Mouse (Mus musculus) bone marrow macrophage, adult 2 months (primary cell): ENCODE data around the gene Ier5l.

ENCODE experiments used
- CTCF ChIP-seq: IDR thresholded peaks from 2 replicates; pipeline ENCODE4 v1.5.1; 2012; ENCODE audit warnings: low read depth, mild to moderate bottlenecking, low read length, moderate library complexity
- POLR2A ChIP-seq: IDR thresholded peaks from 2 replicates; pipeline ENCODE4 v1.6.1; 2012; ENCODE audit warnings: mild to moderate bottlenecking, low read depth, low read length, borderline replicate concordance

DNA sequence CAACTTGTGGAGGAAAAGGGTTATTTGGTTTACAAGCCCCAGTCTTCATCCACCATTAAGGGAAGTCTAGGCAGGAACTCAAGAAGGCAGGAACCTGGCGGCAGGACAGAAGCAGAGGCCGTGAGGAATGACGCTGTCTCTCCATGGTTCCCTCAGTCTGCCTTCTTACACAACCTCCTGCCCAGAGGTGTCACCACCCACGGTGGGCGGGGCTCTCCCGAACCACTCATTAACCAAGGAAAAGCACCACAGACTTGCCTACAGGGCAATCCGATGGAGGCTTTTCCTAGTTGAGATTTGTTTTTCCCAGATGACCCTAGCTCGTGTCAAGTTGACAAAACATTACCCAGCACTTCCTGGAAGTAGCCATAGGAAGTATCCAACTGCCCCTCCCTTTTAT, 49.7 kb upstream of the Ier5l start:
- no peak for TF ChIP-seq CTCF
- no peak for TF ChIP-seq POLR2A
